Mouse (Mus musculus): Measurements from ENCODE around the gene Gba2. TPM values are rescaled to one million over a fixed set of nuclear protein-coding genes. Genes with fewer than 3 reads are reported as not detected.
"Not testable (repeated sequence)": the region's sequence is repeated elsewhere in the genome, so short reads cannot be mapped to it uniquely, and the experiment has no call there.

Gba2 gene
- total and polyA plus RNA-seq, 2 experiments from 2014 or later = 36.3 to 47.6 TPM

DNA sequence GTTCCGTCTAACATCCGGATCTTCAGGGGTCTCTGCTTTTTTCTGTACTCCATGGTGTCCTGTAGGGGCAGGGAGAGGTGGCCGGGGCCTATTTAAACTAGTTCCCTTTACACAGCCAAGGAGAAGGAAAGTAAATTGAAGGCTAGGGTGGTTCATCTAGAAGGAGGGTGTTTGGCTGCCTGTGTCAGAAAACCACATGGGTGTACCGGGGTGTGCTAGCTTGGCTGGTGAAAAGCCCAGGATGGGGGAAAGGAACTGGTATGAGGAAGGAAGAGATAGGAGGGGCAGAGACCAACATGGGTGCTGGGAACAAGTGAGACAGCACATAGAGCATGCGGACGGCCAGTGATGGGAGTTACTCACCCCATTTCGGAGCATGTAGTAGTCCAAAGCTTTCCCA lies 22.7 kb downstream of the Gba2 start:
- H3K9ac ChIP-seq (replicated peaks; ENCODE audit: low read length) = no peak overlapping the region
- ATAC-seq (no peak), DNase-seq (ENCODE audit: low spot score) (no peak)
- 97% methylated on average over 7 of the region's 7 CpGs for WGBS
- no peak overlapping the region for H3K4me3 ChIP-seq (ENCODE audit: low read length)
- H3K4me1 ChIP-seq (ENCODE audit: insufficient read depth, low read length) = peaks cover 7% of the 10 kb centered on the region
- TF ChIP-seq CTCF (IDR thresholded peaks at IDR 0.05; ENCODE audit: low read depth) = no peak
- no peaks in the 10 kb centered on the region for H3K27me3 ChIP-seq (ENCODE audit: insufficient read depth, low read length)
- no peak overlapping the region for H3K27ac ChIP-seq
- H3K9me3 ChIP-seq (ENCODE audit: low read length) = no peaks in the 10 kb centered on the region
- H3K4me2 ChIP-seq (ENCODE audit: low read depth, low read length) = no peak overlapping the region
- H3K36me3 ChIP-seq (ENCODE audit: insufficient read depth, low read length) = peaks cover 48% of the 10 kb centered on the region

- Histone ChIP-seq H3K27me3 (ENCODE audit: insufficient read depth, low read length) (no peaks in the 10 kb centered on the region), H3K27ac (no peak overlapping the region), H3K36me3 (ENCODE audit: insufficient read depth, low read length) (peaks cover 68% of the 10 kb centered on the region), H3K9ac (replicated peaks; ENCODE audit: low read length) (no peak overlapping the region), H3K4me1 (ENCODE audit: insufficient read depth, low read length) (no peaks in the 10 kb centered on the region), H3K4me2 (ENCODE audit: low read depth, low read length) (no peak overlapping the region), H3K9me3 (ENCODE audit: low read length) (no peaks in the 10 kb centered on the region), H3K4me3 (ENCODE audit: low read length) (no peak overlapping the region)
- TF ChIP-seq CTCF (IDR thresholded peaks at IDR 0.05; ENCODE audit: low read depth) = no peak
- ATAC-seq (no peak), DNase-seq (ENCODE audit: low spot score) (no peak)
These were observed 24.8 kb downstream of the Gba2 start for GRCm38 (mm10) chr4:43553891-43554290.

GRCm38 (mm10) chr4:43552437-43552836 lies 26.2 kb downstream of the Gba2 start:
- no peak for TF ChIP-seq CTCF (IDR thresholded peaks at IDR 0.05; ENCODE audit: low read depth)
- Histone ChIP-seq H3K36me3 (ENCODE audit: insufficient read depth, low read length) (peaks cover 78% of the 10 kb centered on the region), H3K4me3 (ENCODE audit: low read length) (no peak overlapping the region), H3K9me3 (ENCODE audit: low read length) (no peaks in the 10 kb centered on the region), H3K27ac (no peak overlapping the region), H3K4me2 (ENCODE audit: low read depth, low read length) (no peak overlapping the region), H3K4me1 (ENCODE audit: insufficient read depth, low read length) (no peaks in the 10 kb centered on the region), H3K9ac (replicated peaks; ENCODE audit: low read length) (no peak overlapping the region), H3K27me3 (ENCODE audit: insufficient read depth, low read length) (no peaks in the 10 kb centered on the region)
- 93% methylated on average over 5 of the region's 5 CpGs for WGBS
- ATAC-seq (no peak), DNase-seq (ENCODE audit: low spot score) (no peak)

DNA sequence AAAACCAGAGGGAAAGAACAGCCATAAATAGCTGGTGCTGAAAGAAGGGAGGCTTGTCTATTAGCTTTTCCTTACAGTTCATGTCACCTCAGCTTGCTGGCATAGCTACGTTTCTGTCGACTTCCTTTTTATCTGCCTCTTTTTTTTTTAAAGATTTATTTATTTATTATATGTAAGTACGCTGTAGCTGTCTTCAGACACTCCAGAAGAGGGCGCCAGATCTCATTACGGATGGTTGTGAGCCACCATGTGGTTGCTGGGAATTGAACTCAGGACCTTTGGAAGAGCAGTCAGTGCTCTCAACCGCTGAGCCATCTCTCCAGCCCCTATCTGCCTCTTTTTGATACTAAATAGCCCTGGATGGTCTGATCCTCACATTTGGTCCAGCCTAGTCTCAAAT lies 26.8 kb downstream of the Gba2 start:
- H3K27ac ChIP-seq; H3K9me3 ChIP-seq (ENCODE audit: low read length); H3K4me1 ChIP-seq (ENCODE audit: insufficient read depth, low read length); DNase-seq (ENCODE audit: low spot score); ATAC-seq; H3K9ac ChIP-seq (replicated peaks; ENCODE audit: low read length); H3K4me2 ChIP-seq (ENCODE audit: low read depth, low read length); H3K4me3 ChIP-seq (ENCODE audit: low read length); H3K27me3 ChIP-seq (ENCODE audit: insufficient read depth, low read length): not testable (repeated sequence)
- peaks cover 82% of the 10 kb centered on the region for H3K36me3 ChIP-seq (ENCODE audit: insufficient read depth, low read length)
- WGBS = 87% methylated on average over 6 of the region's 6 CpGs

DNA sequence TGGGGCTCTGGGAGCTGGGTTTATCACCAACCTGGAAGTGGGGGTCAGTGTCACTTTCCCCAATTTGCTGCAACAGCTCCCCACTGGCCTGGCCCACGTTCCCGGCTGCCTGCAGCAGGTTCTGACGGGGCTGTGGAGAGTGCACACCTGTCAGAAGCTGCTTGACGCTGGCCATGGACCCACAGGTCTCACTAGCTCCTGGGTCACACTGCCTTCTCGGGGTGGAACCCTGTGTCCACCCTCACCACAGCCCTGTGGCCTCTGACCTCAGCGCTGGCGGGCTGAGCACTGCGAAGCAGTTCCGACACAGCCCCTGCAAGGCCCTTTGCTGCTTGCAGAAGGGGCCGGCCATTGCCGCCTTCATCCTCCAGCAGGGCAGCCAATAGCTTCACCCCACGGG lies 29.6 kb downstream of the Gba2 start:
- DNase-seq (ENCODE audit: low spot score) (no peak), ATAC-seq (no peak)
- Histone ChIP-seq H3K27ac (no peak overlapping the region), H3K9me3 (ENCODE audit: low read length) (no peaks in the 10 kb centered on the region), H3K9ac (replicated peaks; ENCODE audit: low read length) (no peak overlapping the region), H3K4me1 (ENCODE audit: insufficient read depth, low read length) (no peaks in the 10 kb centered on the region), H3K4me3 (ENCODE audit: low read length) (no peak overlapping the region), H3K4me2 (ENCODE audit: low read depth, low read length) (no peak overlapping the region), H3K36me3 (ENCODE audit: insufficient read depth, low read length) (peaks cover 88% of the 10 kb centered on the region), H3K27me3 (ENCODE audit: insufficient read depth, low read length) (no peaks in the 10 kb centered on the region)
- TF ChIP-seq CTCF (IDR thresholded peaks at IDR 0.05; ENCODE audit: low read depth) = no peak
- WGBS = 96% methylated on average over 12 of the region's 12 CpGs

- no peak for ATAC-seq
- 95% methylated on average over 8 of the region's 8 CpGs for WGBS
- H3K4me3 ChIP-seq (ENCODE audit: low read length) = no peak overlapping the region
- H3K4me1 ChIP-seq (ENCODE audit: insufficient read depth, low read length) = no peaks in the 10 kb centered on the region
- peaks cover 88% of the 10 kb centered on the region for H3K36me3 ChIP-seq (ENCODE audit: insufficient read depth, low read length)
- no peaks in the 10 kb centered on the region for H3K27me3 ChIP-seq (ENCODE audit: insufficient read depth, low read length)
- no peak for DNase-seq (ENCODE audit: low spot score)
- H3K9ac ChIP-seq (replicated peaks; ENCODE audit: low read length) = no peak overlapping the region
- no peak overlapping the region for H3K27ac ChIP-seq
- no peak for TF ChIP-seq CTCF (IDR thresholded peaks at IDR 0.05; ENCODE audit: low read depth)
- H3K4me2 ChIP-seq (ENCODE audit: low read depth, low read length) = no peak overlapping the region
- no peaks in the 10 kb centered on the region for H3K9me3 ChIP-seq (ENCODE audit: low read length)
These were observed 31.5 kb downstream of the Gba2 start for GRCm38 (mm10) chr4:43547160-43547559.

- no peak for DNase-seq (ENCODE audit: low spot score)
- Histone ChIP-seq H3K27ac (no peak overlapping the region), H3K4me1 (ENCODE audit: insufficient read depth, low read length) (no peaks in the 10 kb centered on the region), H3K9ac (replicated peaks; ENCODE audit: low read length) (no peak overlapping the region), H3K9me3 (ENCODE audit: low read length) (no peaks in the 10 kb centered on the region), H3K36me3 (ENCODE audit: insufficient read depth, low read length) (peaks cover 93% of the 10 kb centered on the region), H3K27me3 (ENCODE audit: insufficient read depth, low read length) (no peaks in the 10 kb centered on the region), H3K4me2 (ENCODE audit: low read depth, low read length) (no peak overlapping the region), H3K4me3 (ENCODE audit: low read length) (no peak overlapping the region)
- WGBS = 88% methylated on average over 12 of the region's 12 CpGs
- ATAC-seq = no peak
- TF ChIP-seq CTCF (IDR thresholded peaks at IDR 0.05; ENCODE audit: low read depth) = no peak
These were observed 32.2 kb downstream of the Gba2 start for GRCm38 (mm10) chr4:43546375-43547047.
